Mouse (Mus musculus) bone marrow macrophage, adult 2 months (primary cell): ENCODE results near the gene Agtr1a.

Experiments
- CTCF ChIP-seq: IDR thresholded peaks from 2 replicates; pipeline ENCODE4 v1.5.1; 2012; ENCODE audit warnings: low read depth, mild to moderate bottlenecking, low read length, moderate library complexity
- POLR2A ChIP-seq: IDR thresholded peaks from 2 replicates; pipeline ENCODE4 v1.6.1; 2012; ENCODE audit warnings: mild to moderate bottlenecking, low read depth, low read length, borderline replicate concordance

- TF ChIP-seq CTCF (no peak), POLR2A (no peak)
These were observed 6.0 kb downstream of the Agtr1a start for GRCm38 (mm10) chr13:30341987-30342898.
